Mouse (Mus musculus) midbrain, embryonic 16.5 days (tissue): ENCODE data around the gene Snrpe. TPM values are rescaled to one million over a fixed set of nuclear protein-coding genes. Genes with fewer than 3 reads are reported as not detected.
A peak's percentile ranks its signal among the peaks of the same experiment; 100 is the strongest.

Experiments used
- ATAC-seq: fragments of 200-750 bp; cut with Nextera tagmentation; 2 replicates; pipeline ENCODE4 v1.8.0; 2017; ENCODE audit warnings: moderate TSS enrichment
- H3K27ac ChIP-seq: fragments of 300-500 bp; sonication (generic); 2 replicates; pipeline ENCODE4 v1.5.1; 2014; ENCODE audit warnings: mild to moderate bottlenecking, low read length, mixed read lengths
- H3K27me3 ChIP-seq: fragments of 300-500 bp; sonication (generic); 2 replicates; pipeline ENCODE4 v1.6.1; 2014; ENCODE audit warnings: low read depth, low read length, mixed read lengths; ENCODE audit not compliant: control insufficient read depth, insufficient read depth
- H3K36me3 ChIP-seq: fragments of 300-500 bp; sonication (generic); 2 replicates; pipeline ENCODE4 v1.6.1; 2014; ENCODE audit warnings: mild to moderate bottlenecking, low read length, moderate library complexity, mixed read lengths; ENCODE audit not compliant: control insufficient read depth, insufficient read depth
- H3K4me1 ChIP-seq: fragments of 300-500 bp; sonication (generic); 2 replicates; pipeline ENCODE4 v1.6.1; 2014; ENCODE audit warnings: mild to moderate bottlenecking, low read length, mixed read lengths; ENCODE audit not compliant: control insufficient read depth, insufficient read depth
- H3K4me2 ChIP-seq: fragments of 300-500 bp; sonication (generic); 2 replicates; pipeline ENCODE4 v1.6.1; 2014; ENCODE audit warnings: mild to moderate bottlenecking, low read length, mixed read lengths
- H3K4me3 ChIP-seq: fragments of 300-500 bp; sonication (generic); 2 replicates; pipeline ENCODE4 v1.5.1; 2014; ENCODE audit warnings: low read depth, mild to moderate bottlenecking, low read length, moderate library complexity, mixed read lengths
- H3K9ac ChIP-seq: fragments of 300-500 bp; sonication (generic); 2 replicates; pipeline ENCODE4 v1.6.1; 2014; ENCODE audit warnings: low read depth, low read length, mixed read lengths
- H3K9me3 ChIP-seq: fragments of 300-500 bp; sonication (generic); replicated peaks from 2 replicates; pipeline ENCODE4 v1.6.1; 2014; ENCODE audit warnings: mild to moderate bottlenecking, low read length, mixed read lengths; ENCODE audit not compliant: control insufficient read depth, poor library complexity, severe bottlenecking
- WGBS: fragments of 180-500 bp; shearing (Covaris S2); extraction: QIAGEN DNeasy Blood & Tissue Kit; methylation state at CpG from one replicate; pipeline ENCODE4 v1.1.7; 2014; 5-methylcytosine and 5-hydroxymethylcytosine counted together
- polyA plus RNA-seq: library from polyadenylated mRNA; unstranded; fragments of >200 nt; fragmentation: Nextera tagmentation; extraction: Ambion mirVana; gene quantifications from 2 replicates; pipeline ENCODE4 v1.2.1, GENCODE M21; 2015

Snrpe gene
- polyA plus RNA-seq, 1 experiment from 2014 or later = 354 TPM

DNA sequence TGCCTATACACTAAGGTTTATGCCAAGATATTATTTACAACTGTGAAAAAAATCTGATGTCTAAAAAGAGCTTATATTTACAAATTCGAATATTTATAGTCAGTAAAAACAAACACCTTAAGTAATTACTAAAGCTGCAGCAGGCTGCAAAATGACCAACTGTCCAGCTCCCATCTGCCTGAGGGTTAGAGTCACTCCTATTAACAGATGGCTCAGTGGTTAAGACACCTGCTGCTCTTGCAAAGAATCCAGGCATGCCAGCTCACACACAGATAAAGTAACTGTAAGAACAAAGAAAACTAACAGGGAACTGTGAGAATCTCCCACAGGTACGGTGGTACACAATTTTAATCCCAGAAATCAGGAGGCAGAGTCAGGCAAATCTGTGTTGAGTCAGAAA lies 15.0 kb upstream of the Snrpe start:
- H3K4me3 ChIP-seq = no peak overlapping the region
- ATAC-seq = no peak
- no peak overlapping the region for H3K4me2 ChIP-seq
- H3K9me3 ChIP-seq = no peaks in the 10 kb centered on the region
- H3K27me3 ChIP-seq = no peaks in the 10 kb centered on the region
- H3K27ac ChIP-seq = no peak overlapping the region
- 73% methylated on average over 2 of the region's 2 CpGs for WGBS
- H3K4me1 ChIP-seq = no peaks in the 10 kb centered on the region
- no peak overlapping the region for H3K9ac ChIP-seq
- peaks cover 37% of the 10 kb centered on the region for H3K36me3 ChIP-seq

DNA sequence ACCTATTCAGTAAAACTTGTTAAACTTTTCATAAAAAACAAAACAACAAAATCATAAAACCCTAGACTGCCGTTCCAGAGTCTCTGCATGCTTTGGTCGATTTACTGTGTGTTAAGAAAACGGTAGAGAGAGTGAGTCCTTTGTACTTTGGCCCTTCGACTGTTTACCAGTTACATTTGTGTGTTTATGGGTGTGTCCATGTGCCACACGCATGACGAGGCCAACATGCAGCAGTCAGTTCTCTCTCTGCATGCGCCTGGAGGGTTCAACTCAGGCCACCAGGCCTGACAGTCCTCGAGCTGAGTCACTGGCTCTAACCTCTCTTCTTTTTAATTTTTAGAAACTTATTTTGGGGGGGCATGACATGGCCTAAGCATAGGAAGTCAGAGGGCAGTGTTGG lies 8.2 kb upstream of the Snrpe start:
- ATAC-seq = no peak
- H3K27me3 ChIP-seq = no peaks in the 10 kb centered on the region
- H3K4me1 ChIP-seq = no peaks in the 10 kb centered on the region
- H3K27ac ChIP-seq = no peak overlapping the region
- H3K9me3 ChIP-seq = no peaks in the 10 kb centered on the region
- H3K4me3 ChIP-seq = no peak overlapping the region
- WGBS = 87% methylated on average over 8 of the region's 8 CpGs
- H3K9ac ChIP-seq = no peak overlapping the region
- H3K36me3 ChIP-seq = peaks cover 25% of the 10 kb centered on the region
- no peak overlapping the region for H3K4me2 ChIP-seq

GRCm38 (mm10) chr1:133617908-133618307 lies 7.8 kb upstream of the Snrpe start:
- Histone ChIP-seq H3K9me3 (no peaks in the 10 kb centered on the region), H3K27me3 (no peaks in the 10 kb centered on the region), H3K36me3 (peaks cover 22% of the 10 kb centered on the region), H3K27ac (no peak overlapping the region), H3K4me3 (no peak overlapping the region), H3K4me1 (no peaks in the 10 kb centered on the region), H3K4me2 (no peak overlapping the region), H3K9ac (no peak overlapping the region)
- WGBS = 65% methylated on average over 2 of the region's 2 CpGs
- no peak for ATAC-seq

DNA sequence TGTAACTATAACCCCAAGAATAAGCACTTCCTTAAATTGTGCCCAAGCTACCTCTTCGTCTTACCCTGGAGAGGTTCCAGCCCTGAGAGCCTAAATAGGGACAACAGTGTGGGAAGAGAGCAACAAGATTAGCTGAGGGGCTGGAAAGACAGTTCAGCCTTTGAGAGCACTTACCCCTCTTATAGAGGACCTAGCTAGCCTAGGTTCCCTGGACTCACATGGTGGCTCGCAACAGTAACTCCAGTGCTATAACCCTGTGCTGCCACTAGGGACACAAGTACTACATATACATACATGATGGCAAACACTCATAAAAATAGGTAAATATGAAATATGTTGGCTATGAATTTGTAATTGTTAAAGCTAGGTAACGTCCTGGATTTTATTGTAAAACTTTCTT lies 3.7 kb upstream of the Snrpe start:
- no peaks in the 10 kb centered on the region for H3K27me3 ChIP-seq
- H3K27ac ChIP-seq = no peak overlapping the region
- no peaks in the 10 kb centered on the region for H3K9me3 ChIP-seq
- WGBS = 79% methylated on average over 3 of the region's 3 CpGs
- ATAC-seq = no peak
- H3K4me1 ChIP-seq = peaks cover 5% of the 10 kb centered on the region
- H3K4me3 ChIP-seq = no peak overlapping the region
- no peak overlapping the region for H3K9ac ChIP-seq
- H3K4me2 ChIP-seq = no peak overlapping the region
- H3K36me3 ChIP-seq = peaks cover 4% of the 10 kb centered on the region

- Histone ChIP-seq H3K4me3 (no peak overlapping the region), H3K36me3 (peaks cover 15% of the 10 kb centered on the region), H3K9ac (no peak overlapping the region), H3K9me3 (no peaks in the 10 kb centered on the region), H3K4me2 (no peak overlapping the region), H3K27ac (no peak overlapping the region), H3K4me1 (peaks cover 11% of the 10 kb centered on the region), H3K27me3 (no peaks in the 10 kb centered on the region)
- 91% methylated on average over 1 of the region's 1 CpGs for WGBS
- ATAC-seq = no peak
Observed at GRCm38 (mm10) chr1:133611436-133611835, 1.3 kb upstream of the Snrpe start.

DNA sequence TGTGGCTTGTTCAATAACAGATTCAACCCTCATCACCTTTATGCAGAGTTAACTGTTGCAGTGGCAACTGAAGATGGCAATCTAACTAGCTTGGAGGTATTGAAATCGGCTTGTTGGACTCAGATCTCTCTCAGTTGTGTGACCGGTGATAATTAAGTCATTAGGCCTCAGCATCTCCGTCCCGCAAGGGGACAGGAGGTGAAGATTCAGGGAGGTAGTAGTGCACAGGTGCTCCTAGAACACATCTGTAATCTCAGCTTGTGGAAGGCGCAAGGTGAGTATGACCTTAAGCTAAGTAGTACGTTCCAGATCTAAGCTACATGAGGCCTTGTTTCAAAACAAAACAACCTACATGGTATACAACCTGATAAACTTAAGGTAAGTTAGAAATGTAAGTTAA lies 510 bp upstream of the Snrpe start:
- WGBS = 56% methylated on average over 6 of the region's 6 CpGs
- H3K4me3 ChIP-seq = no peak overlapping the region; the same call in 1 of the 2 replicates
- no peaks in the 10 kb centered on the region for H3K9me3 ChIP-seq
- peaks cover 11% of the 10 kb centered on the region for H3K4me1 ChIP-seq
- peaks cover 15% of the 10 kb centered on the region for H3K36me3 ChIP-seq
- no peak overlapping the region for H3K27ac ChIP-seq
- no peak overlapping the region for H3K9ac ChIP-seq
- ATAC-seq = peak; percentile 26; the same call in 1 of the 2 replicates
- no peaks in the 10 kb centered on the region for H3K27me3 ChIP-seq
- H3K4me2 ChIP-seq = no peak overlapping the region; the same call in 1 of the 2 replicates

DNA sequence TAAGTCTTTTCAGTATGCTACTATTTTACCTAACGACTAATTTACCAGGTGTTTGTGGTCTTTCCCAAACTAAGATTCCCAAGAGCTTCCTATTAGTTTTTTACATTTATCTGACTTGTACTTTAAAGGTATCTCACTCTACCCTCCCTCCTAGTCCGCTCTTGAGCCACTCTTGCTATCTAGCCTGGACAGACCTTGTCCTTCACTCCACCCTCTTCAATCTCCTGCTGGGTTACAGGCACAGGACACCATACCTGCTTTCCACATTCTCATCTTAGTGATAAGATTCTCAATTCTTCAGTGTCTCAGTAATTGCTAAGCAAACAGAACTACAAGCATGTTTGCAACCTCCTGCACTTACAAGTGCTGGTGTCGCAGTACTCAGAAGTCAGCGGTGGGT lies 6.9 kb downstream of the Snrpe start:
- Histone ChIP-seq H3K4me1 (0 out of 2 replicates have a peak, but pooled peaks cover under 1% of the 10 kb centered on the region), H3K4me2 (no peak overlapping the region), H3K4me3 (no peak overlapping the region), H3K9ac (no peak overlapping the region), H3K9me3 (no peaks in the 10 kb centered on the region), H3K27me3 (no peaks in the 10 kb centered on the region), H3K36me3 (peaks cover 39% of the 10 kb centered on the region), H3K27ac (no peak overlapping the region)
- ATAC-seq = no peak
- WGBS = over 99% methylated on average over 4 of the region's 4 CpGs

DNA sequence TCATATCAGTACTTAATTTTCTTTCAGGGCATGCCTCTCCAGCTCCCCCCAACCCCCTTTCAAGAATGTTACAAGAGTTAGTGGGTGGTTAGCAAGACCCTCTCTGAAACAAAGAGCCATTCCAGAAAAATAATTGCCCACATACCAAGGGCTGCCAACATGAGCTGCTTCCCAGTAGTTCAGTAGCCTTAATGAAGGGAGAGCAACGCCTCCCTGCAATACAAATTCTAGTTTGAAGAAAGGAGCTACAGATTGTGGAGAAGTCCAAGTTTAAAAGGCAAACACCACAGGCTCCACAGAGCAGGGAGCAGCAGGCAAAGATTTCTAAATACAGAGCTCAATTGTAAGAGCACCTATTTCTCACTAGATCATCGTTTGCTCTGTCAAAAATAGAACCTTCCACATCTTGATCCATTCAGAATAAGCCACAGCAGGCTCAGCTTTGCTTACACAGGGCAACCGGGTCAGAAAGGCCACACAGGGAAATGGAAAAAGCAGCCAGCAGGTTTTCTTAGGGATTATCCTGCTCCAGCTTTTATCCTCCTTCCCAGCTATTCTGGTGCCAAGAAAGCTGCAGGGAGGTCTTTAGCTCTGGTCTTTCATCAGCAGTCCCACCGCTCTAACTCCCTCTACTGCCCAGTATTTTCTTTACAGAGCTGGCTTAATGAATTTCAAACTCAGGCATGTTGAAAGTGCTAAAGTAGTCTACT lies 13.6 kb downstream of the Snrpe start:
- H3K36me3 ChIP-seq = 0 out of 2 replicates have a peak, but pooled peaks cover 3% of the 10 kb centered on the region
- peak; percentile 83 for ATAC-seq
- 0 out of 2 replicates have a peak overlapping the region, but pooled peaks have one; percentile 30 for H3K9ac ChIP-seq
- H3K9me3 ChIP-seq = no peaks in the 10 kb centered on the region
- peaks cover 12% of the 10 kb centered on the region for H3K4me1 ChIP-seq
- peak overlapping the region; percentile 76 for H3K27ac ChIP-seq
- H3K4me3 ChIP-seq = no peak overlapping the region
- H3K4me2 ChIP-seq = 0 out of 2 replicates have a peak overlapping the region, but pooled peaks have one; percentile 22
- 2% methylated on average over 4 of the region's 4 CpGs for WGBS
- H3K27me3 ChIP-seq = no peaks in the 10 kb centered on the region

DNA sequence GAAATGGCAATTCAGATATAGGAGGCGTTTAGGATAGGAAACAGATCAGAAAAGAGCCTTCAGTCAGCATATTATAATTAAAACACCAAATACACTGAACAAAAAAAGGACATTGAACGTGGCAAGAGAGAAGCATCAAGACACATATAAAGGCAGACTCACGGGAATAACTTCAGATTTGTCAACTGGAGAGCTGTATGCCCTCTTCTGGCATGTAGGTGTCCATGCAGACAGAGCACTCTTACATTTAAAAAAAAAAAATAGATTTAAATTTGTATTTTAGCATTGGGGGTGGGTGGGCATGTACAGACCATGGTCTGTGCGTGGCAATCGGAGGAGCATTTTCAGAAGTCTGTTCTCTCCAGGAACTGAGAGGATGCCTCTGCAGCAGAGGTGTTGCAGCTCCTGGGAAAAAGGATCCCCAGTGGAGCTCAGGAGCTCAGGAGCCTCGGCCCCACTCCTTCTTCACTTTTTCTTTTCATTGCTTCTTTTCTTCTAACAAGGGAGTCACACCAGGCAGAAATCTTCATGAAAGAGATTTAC lies 24.0 kb downstream of the Snrpe start:
- Histone ChIP-seq H3K9me3 (no peaks in the 10 kb centered on the region), H3K9ac (no peak overlapping the region), H3K4me2 (no peak overlapping the region), H3K36me3 (no peaks in the 10 kb centered on the region), H3K4me1 (no peaks in the 10 kb centered on the region), H3K27ac (no peak overlapping the region), H3K27me3 (no peaks in the 10 kb centered on the region), H3K4me3 (no peak overlapping the region)
- WGBS = 68% methylated on average over 6 of the region's 6 CpGs
- no peak for ATAC-seq
